Mouse (Mus musculus) forebrain, embryonic 16.5 days (tissue): ENCODE data around the gene Il18. TPM values are rescaled to one million over a fixed set of nuclear protein-coding genes. Genes with fewer than 3 reads are reported as not detected.

ENCODE experiments used
- ATAC-seq: fragments of 200-750 bp; cut with Nextera tagmentation; 2 replicates; pipeline ENCODE4 v1.8.0; 2017; ENCODE audit warnings: mild to moderate bottlenecking, moderate library complexity
- H3K27ac ChIP-seq: fragments of 300-500 bp; sonication (generic); 2 replicates; pipeline ENCODE4 v1.5.1; 2014; ENCODE audit warnings: low read length, control low read depth
- H3K27me3 ChIP-seq: fragments of 300-500 bp; sonication (generic); replicated peaks from 2 replicates; pipeline ENCODE4 v1.6.1; 2014; ENCODE audit warnings: low read length; ENCODE audit not compliant: control insufficient read depth, insufficient read depth
- H3K36me3 ChIP-seq: fragments of 300-500 bp; sonication (generic); 2 replicates; pipeline ENCODE4 v1.6.1; 2014; ENCODE audit not compliant: control insufficient read depth, insufficient read depth
- H3K4me1 ChIP-seq: fragments of 300-500 bp; sonication (generic); replicated peaks from 2 replicates; pipeline ENCODE4 v1.6.1; 2014; ENCODE audit warnings: low read length; ENCODE audit not compliant: control insufficient read depth, insufficient read depth
- H3K4me2 ChIP-seq: fragments of 300-500 bp; sonication (generic); 2 replicates; pipeline ENCODE4 v1.6.1; 2014; ENCODE audit warnings: mild to moderate bottlenecking, low read length, control low read depth
- H3K4me3 ChIP-seq: fragments of 300-500 bp; sonication (generic); replicated peaks from 2 replicates; pipeline ENCODE4 v1.5.1; 2014; ENCODE audit warnings: mild to moderate bottlenecking, low read length, control low read depth
- H3K9ac ChIP-seq: fragments of 300-500 bp; sonication (generic); replicated peaks from 2 replicates; pipeline ENCODE4 v1.6.1; 2014; ENCODE audit warnings: low read depth, low read length, control low read depth
- H3K9me3 ChIP-seq: fragments of 300-500 bp; sonication (generic); 2 replicates; pipeline ENCODE4 v1.6.1; 2016; ENCODE audit warnings: low read length; ENCODE audit not compliant: control insufficient read depth
- WGBS: fragments of 180-500 bp; shearing (Covaris S2); extraction: QIAGEN DNeasy Blood & Tissue Kit; methylation state at CpG from one replicate; pipeline ENCODE4 v1.1.7; 2014; 5-methylcytosine and 5-hydroxymethylcytosine counted together
- polyA plus RNA-seq: library from polyadenylated mRNA; unstranded; fragments of >200 nt; fragmentation: Nextera tagmentation; extraction: Ambion mirVana; gene quantifications from 2 replicates; pipeline ENCODE4 v1.2.1, GENCODE M21; 2015

Gene Il18
- polyA plus RNA-seq, 1 experiment from 2014 or later = 15.8 TPM

- no peak overlapping the region for H3K9ac ChIP-seq
- H3K4me1 ChIP-seq = peaks cover 4% of the 10 kb centered on the region; the same call in 1 of the 2 replicates
- ATAC-seq = no peak
- 35% methylated on average over 7 of the region's 7 CpGs for WGBS
- H3K4me2 ChIP-seq = peak overlapping the region; percentile 23
- no peaks in the 10 kb centered on the region for H3K36me3 ChIP-seq
- H3K27ac ChIP-seq = no peak overlapping the region
- no peak overlapping the region for H3K4me3 ChIP-seq
- no peaks in the 10 kb centered on the region for H3K27me3 ChIP-seq
- no peaks in the 10 kb centered on the region for H3K9me3 ChIP-seq
Observed at GRCm38 (mm10) chr9:50540170-50540569, 14.5 kb upstream of the Il18 start.

- Histone ChIP-seq H3K36me3 (no peaks in the 10 kb centered on the region), H3K9me3 (no peaks in the 10 kb centered on the region), H3K27ac (no peak overlapping the region), H3K9ac (no peak overlapping the region), H3K4me2 (no peak overlapping the region), H3K27me3 (no peaks in the 10 kb centered on the region), H3K4me1 (peaks cover 4% of the 10 kb centered on the region; the same call in 1 of the 2 replicates), H3K4me3 (no peak overlapping the region)
- no peak for ATAC-seq
- WGBS = 72% methylated on average over 9 of the region's 9 CpGs
Observed at GRCm38 (mm10) chr9:50542401-50542800, 12.2 kb upstream of the Il18 start.

- Histone ChIP-seq H3K36me3 (no peaks in the 10 kb centered on the region), H3K27ac (no peak overlapping the region), H3K4me3 (no peak overlapping the region), H3K4me1 (no peaks in the 10 kb centered on the region), H3K27me3 (no peaks in the 10 kb centered on the region), H3K4me2 (no peak overlapping the region), H3K9me3 (no peaks in the 10 kb centered on the region), H3K9ac (no peak overlapping the region)
- ATAC-seq = no peak
- 73% methylated on average over 5 of the region's 5 CpGs for WGBS
Observed at GRCm38 (mm10) chr9:50547859-50548478, 6.7 kb upstream of the Il18 start.

- Histone ChIP-seq H3K27me3 (no peaks in the 10 kb centered on the region), H3K9me3 (no peaks in the 10 kb centered on the region), H3K36me3 (no peaks in the 10 kb centered on the region), H3K4me1 (peaks cover under 1% of the 10 kb centered on the region; the same call in 1 of the 2 replicates), H3K27ac (no peak overlapping the region), H3K9ac (no peak overlapping the region), H3K4me3 (no peak overlapping the region), H3K4me2 (no peak overlapping the region)
- no peak for ATAC-seq
- WGBS = 85% methylated on average over 4 of the region's 4 CpGs
Observed at GRCm38 (mm10) chr9:50548936-50549335, 5.7 kb upstream of the Il18 start.

GRCm38 (mm10) chr9:50552206-50552605 lies 2.4 kb upstream of the Il18 start:
- Histone ChIP-seq H3K4me1 (peaks cover 13% of the 10 kb centered on the region), H3K9me3 (no peaks in the 10 kb centered on the region), H3K4me2 (no peak overlapping the region), H3K4me3 (no peak overlapping the region), H3K27ac (no peak overlapping the region), H3K36me3 (no peaks in the 10 kb centered on the region), H3K27me3 (no peaks in the 10 kb centered on the region), H3K9ac (no peak overlapping the region)
- 87% methylated on average over 5 of the region's 5 CpGs for WGBS
- ATAC-seq = no peak

GRCm38 (mm10) chr9:50553547-50553946 lies 1.1 kb upstream of the Il18 start:
- Histone ChIP-seq H3K27me3 (no peaks in the 10 kb centered on the region), H3K9ac (no peak overlapping the region), H3K27ac (no peak overlapping the region), H3K4me2 (no peak overlapping the region), H3K9me3 (no peaks in the 10 kb centered on the region), H3K36me3 (no peaks in the 10 kb centered on the region), H3K4me3 (no peak overlapping the region), H3K4me1 (peaks cover 13% of the 10 kb centered on the region)
- 95% methylated on average over 2 of the region's 2 CpGs for WGBS
- ATAC-seq = no peak

- Histone ChIP-seq H3K9ac (peak within 1 kb of the TSS; percentile 59), H3K4me3 (peak within 1 kb of the TSS; percentile 37), H3K27me3 (no peaks in the 10 kb centered on the region), H3K27ac (peak within 1 kb of the TSS; percentile 79), H3K4me1 (peaks cover 13% of the 10 kb centered on the region), H3K9me3 (no peaks in the 10 kb centered on the region), H3K36me3 (no peaks in the 10 kb centered on the region), H3K4me2 (peak within 1 kb of the TSS; percentile 53)
- 3% methylated on average over 2 of the region's 2 CpGs for WGBS
- peak; percentile 57 for ATAC-seq
Observed at GRCm38 (mm10) chr9:50555094-50555446, 443 bp downstream of the Il18 start, which contains the start of gene Bco2. Gene Bco2, minus strand, starts transcription at chr9:50555181.

GRCm38 (mm10) chr9:50561145-50561917 lies 6.7 kb downstream of the Il18 start, which contains the start of gene Tex12:
Gene Tex12, minus strand, starts transcription at chr9:50561325.
- no peak within 1 kb of the TSS for H3K9ac ChIP-seq
- H3K36me3 ChIP-seq = no peaks in the 10 kb centered on the region
- 91% methylated on average over 38 of the region's 38 CpGs for WGBS
- no peak for ATAC-seq
- H3K27ac ChIP-seq = no peak within 1 kb of the TSS
- H3K4me1 ChIP-seq = no peaks in the 10 kb centered on the region
- no peak within 1 kb of the TSS for H3K4me2 ChIP-seq
- no peaks in the 10 kb centered on the region for H3K9me3 ChIP-seq
- no peaks in the 10 kb centered on the region for H3K27me3 ChIP-seq
- no peak within 1 kb of the TSS for H3K4me3 ChIP-seq

- Histone ChIP-seq H3K4me3 (no peak overlapping the region), H3K36me3 (no peaks in the 10 kb centered on the region), H3K27me3 (no peaks in the 10 kb centered on the region), H3K9ac (no peak overlapping the region), H3K27ac (no peak overlapping the region), H3K4me1 (no peaks in the 10 kb centered on the region), H3K4me2 (no peak overlapping the region), H3K9me3 (no peaks in the 10 kb centered on the region)
- no peak for ATAC-seq
- 88% methylated on average over 2 of the region's 2 CpGs for WGBS
Observed at GRCm38 (mm10) chr9:50561918-50562360, 7.3 kb downstream of the Il18 start.
